Mouse (Mus musculus): ENCODE measurements around the gene Ctsll3.

DNA sequence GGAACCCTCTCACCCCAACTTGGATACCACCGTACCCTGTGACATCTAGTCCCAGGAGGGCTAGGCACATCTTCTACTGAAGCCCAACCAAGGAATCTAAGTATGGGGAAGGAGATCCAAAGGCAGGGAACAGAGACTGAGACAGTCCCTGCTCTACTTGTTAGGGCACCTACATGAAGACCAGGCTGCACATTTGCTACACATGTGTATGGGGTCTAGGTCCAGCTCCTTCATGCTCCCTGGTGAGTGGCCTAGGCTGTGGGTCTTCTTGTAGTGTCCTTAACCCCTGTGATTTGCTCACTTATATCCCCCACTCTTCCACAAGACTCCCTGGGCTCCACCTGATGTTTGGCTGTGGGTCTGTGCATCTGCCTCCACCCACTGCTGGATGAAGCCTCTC is 13.2 kb downstream of the Ctsll3 start:
- no peak for TF ChIP-seq POLR2A (IDR thresholded peaks at IDR 0.05; ENCODE audit: borderline replicate concordance, extremely low read depth, low read depth, low read length)
- TF ChIP-seq CTCF (IDR thresholded peaks at IDR 0.05; ENCODE audit: insufficient read depth, low read length), result no peak

Measured in lung, adult 2 months (tissue).